Mouse (Mus musculus) megakaryocyte, embryonic 14.5 days (primary cell): ENCODE results near the gene Trim47.

Source experiments
- FLI1 ChIP-seq: IDR thresholded peaks from 2 replicates; pipeline ENCODE4 v1.6.1; 2012; ENCODE audit warnings: low read length, inconsistent platforms, mixed read lengths
- GATA1 ChIP-seq: IDR thresholded peaks from 3 replicates; pipeline ENCODE4 v1.6.1; 2012; ENCODE audit warnings: mixed read lengths, low read length, inconsistent platforms, borderline replicate concordance

DNA sequence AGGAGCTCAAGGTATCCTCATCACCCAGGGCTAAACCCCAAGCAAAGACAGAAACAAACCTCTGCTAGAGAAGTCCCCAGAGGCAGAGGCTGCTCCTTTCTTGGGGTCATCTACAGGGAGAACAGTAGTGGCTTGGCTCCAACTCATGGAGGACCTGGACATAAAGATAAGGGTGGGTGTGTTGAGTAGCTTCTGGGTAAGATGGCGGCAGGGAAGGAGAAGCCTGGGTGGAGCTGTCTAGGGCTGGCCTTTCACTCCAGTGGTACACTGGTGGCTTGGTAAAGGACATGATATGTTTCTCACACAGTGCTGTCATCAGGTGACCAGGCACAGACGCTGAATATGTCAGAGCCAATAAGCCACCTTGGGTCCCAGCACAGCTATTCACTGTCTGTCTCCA lies 23.9 kb upstream of the Trim47 start:
- no peak for TF ChIP-seq GATA1
- no peak for TF ChIP-seq FLI1
